Mouse (Mus musculus): Measurements from ENCODE around the gene Clasp1. TPM values are rescaled to one million over a fixed set of nuclear protein-coding genes. Genes with fewer than 3 reads are reported as not detected.

Clasp1 gene
- polyA plus RNA-seq, 1 experiment from 2014 or later, result 44.1 TPM

- H3K9me3 ChIP-seq, result no peaks in the 10 kb centered on the region
- H3K27me3 ChIP-seq, result no peaks in the 10 kb centered on the region
- no peak overlapping the region for H3K27ac ChIP-seq
- no peak overlapping the region for H3K9ac ChIP-seq
- H3K4me1 ChIP-seq, result no peaks in the 10 kb centered on the region
- no peak overlapping the region for H3K4me2 ChIP-seq
- H3K36me3 ChIP-seq, result peaks cover 45% of the 10 kb centered on the region
- ATAC-seq (ENCODE audit: borderline replicate concordance, extremely low read depth, low FRiP score, low TSS enrichment), result no peak
- 68% methylated on average over 7 of the region's 7 CpGs for whole genome bisulfite sequencing
- no peak overlapping the region for H3K4me3 ChIP-seq
Observed at GRCm38 (mm10) chr1:118516256-118516655, 127.4 kb downstream of the Clasp1 start.

- 91% methylated on average over 6 of the region's 6 CpGs for WGBS
- H3K36me3 ChIP-seq, result peaks cover 56% of the 10 kb centered on the region
- no peak overlapping the region for H3K9ac ChIP-seq
- H3K27me3 ChIP-seq, result no peaks in the 10 kb centered on the region
- no peak overlapping the region for H3K4me2 ChIP-seq
- H3K4me1 ChIP-seq, result no peaks in the 10 kb centered on the region
- no peak overlapping the region for H3K27ac ChIP-seq
- no peaks in the 10 kb centered on the region for H3K9me3 ChIP-seq
- no peak for ATAC-seq (ENCODE audit: borderline replicate concordance, extremely low read depth, low FRiP score, low TSS enrichment)
- no peak overlapping the region for H3K4me3 ChIP-seq
Observed at GRCm38 (mm10) chr1:118523161-118523560, 134.3 kb downstream of the Clasp1 start.

- H3K36me3 ChIP-seq, result peaks cover 63% of the 10 kb centered on the region
- H3K9ac ChIP-seq, result no peak overlapping the region
- no peaks in the 10 kb centered on the region for H3K27me3 ChIP-seq
- no peak overlapping the region for H3K27ac ChIP-seq
- H3K4me3 ChIP-seq, result no peak overlapping the region
- H3K4me1 ChIP-seq, result no peaks in the 10 kb centered on the region
- H3K4me2 ChIP-seq, result no peak overlapping the region
- 83% methylated on average over 9 of the region's 9 CpGs for whole genome bisulfite sequencing
- H3K9me3 ChIP-seq, result no peaks in the 10 kb centered on the region
- ATAC-seq (ENCODE audit: borderline replicate concordance, extremely low read depth, low FRiP score, low TSS enrichment), result no peak
Observed at GRCm38 (mm10) chr1:118525336-118525735, 136.5 kb downstream of the Clasp1 start.

- no peak for ATAC-seq (ENCODE audit: borderline replicate concordance, extremely low read depth, low FRiP score, low TSS enrichment)
- Histone ChIP-seq H3K4me1 (no peaks in the 10 kb centered on the region), H3K9ac (no peak overlapping the region), H3K9me3 (no peaks in the 10 kb centered on the region), H3K27me3 (no peaks in the 10 kb centered on the region), H3K36me3 (peaks cover 74% of the 10 kb centered on the region), H3K4me3 (no peak overlapping the region), H3K27ac (no peak overlapping the region), H3K4me2 (no peak overlapping the region)
- WGBS, result 100% methylated on average over 1 of the region's 1 CpGs
Observed at GRCm38 (mm10) chr1:118529213-118529612, 140.4 kb downstream of the Clasp1 start.

- Histone ChIP-seq H3K4me2 (no peak overlapping the region), H3K4me1 (no peaks in the 10 kb centered on the region), H3K36me3 (peaks cover 78% of the 10 kb centered on the region), H3K27me3 (no peaks in the 10 kb centered on the region), H3K9ac (no peak overlapping the region), H3K4me3 (no peak overlapping the region), H3K9me3 (no peaks in the 10 kb centered on the region), H3K27ac (no peak overlapping the region)
- WGBS, result 93% methylated on average over 3 of the region's 3 CpGs
- ATAC-seq (ENCODE audit: borderline replicate concordance, extremely low read depth, low FRiP score, low TSS enrichment), result no peak
Observed at GRCm38 (mm10) chr1:118531259-118531658, 142.4 kb downstream of the Clasp1 start.

GRCm38 (mm10) chr1:118536021-118536420, 147.2 kb downstream of the Clasp1 start:
- H3K27me3 ChIP-seq, result no peaks in the 10 kb centered on the region
- H3K9ac ChIP-seq, result no peak overlapping the region
- ATAC-seq (ENCODE audit: borderline replicate concordance, extremely low read depth, low FRiP score, low TSS enrichment), result no peak
- no peaks in the 10 kb centered on the region for H3K4me1 ChIP-seq
- H3K27ac ChIP-seq, result no peak overlapping the region
- H3K4me2 ChIP-seq, result no peak overlapping the region
- H3K9me3 ChIP-seq, result no peaks in the 10 kb centered on the region
- 86% methylated on average over 15 of the region's 15 CpGs for WGBS
- no peak overlapping the region for H3K4me3 ChIP-seq
- H3K36me3 ChIP-seq, result peaks cover 62% of the 10 kb centered on the region

- no peaks in the 10 kb centered on the region for H3K4me1 ChIP-seq
- 80% methylated on average over 6 of the region's 6 CpGs for WGBS
- no peaks in the 10 kb centered on the region for H3K27me3 ChIP-seq
- H3K4me3 ChIP-seq, result no peak overlapping the region
- no peak overlapping the region for H3K9ac ChIP-seq
- no peaks in the 10 kb centered on the region for H3K9me3 ChIP-seq
- peaks cover 58% of the 10 kb centered on the region for H3K36me3 ChIP-seq
- no peak overlapping the region for H3K27ac ChIP-seq
- no peak overlapping the region for H3K4me2 ChIP-seq
- ATAC-seq (ENCODE audit: borderline replicate concordance, extremely low read depth, low FRiP score, low TSS enrichment), result no peak
Observed at GRCm38 (mm10) chr1:118539046-118539445, 150.2 kb downstream of the Clasp1 start.

GRCm38 (mm10) chr1:118542880-118543279, 154.0 kb downstream of the Clasp1 start:
- no peaks in the 10 kb centered on the region for H3K27me3 ChIP-seq
- H3K27ac ChIP-seq, result no peak overlapping the region
- H3K4me1 ChIP-seq, result no peaks in the 10 kb centered on the region
- 92% methylated on average over 7 of the region's 7 CpGs for WGBS
- H3K4me3 ChIP-seq, result no peak overlapping the region
- H3K9me3 ChIP-seq, result no peaks in the 10 kb centered on the region
- no peak overlapping the region for H3K4me2 ChIP-seq
- no peak overlapping the region for H3K9ac ChIP-seq
- peaks cover 70% of the 10 kb centered on the region for H3K36me3 ChIP-seq
- no peak for ATAC-seq (ENCODE audit: borderline replicate concordance, extremely low read depth, low FRiP score, low TSS enrichment)

- H3K27ac ChIP-seq, result no peak overlapping the region
- 90% methylated on average over 5 of the region's 5 CpGs for WGBS
- no peaks in the 10 kb centered on the region for H3K9me3 ChIP-seq
- H3K9ac ChIP-seq, result no peak overlapping the region
- no peaks in the 10 kb centered on the region for H3K27me3 ChIP-seq
- no peak overlapping the region for H3K4me2 ChIP-seq
- no peak for ATAC-seq (ENCODE audit: borderline replicate concordance, extremely low read depth, low FRiP score, low TSS enrichment)
- H3K4me1 ChIP-seq, result no peaks in the 10 kb centered on the region
- peaks cover 66% of the 10 kb centered on the region for H3K36me3 ChIP-seq
- no peak overlapping the region for H3K4me3 ChIP-seq
Observed at GRCm38 (mm10) chr1:118548769-118549168, 159.9 kb downstream of the Clasp1 start.

- H3K4me2 ChIP-seq, result no peak overlapping the region
- H3K36me3 ChIP-seq, result peaks cover 66% of the 10 kb centered on the region
- no peaks in the 10 kb centered on the region for H3K27me3 ChIP-seq
- H3K4me3 ChIP-seq, result no peak overlapping the region
- H3K27ac ChIP-seq, result no peak overlapping the region
- no peaks in the 10 kb centered on the region for H3K4me1 ChIP-seq
- no peak for ATAC-seq (ENCODE audit: borderline replicate concordance, extremely low read depth, low FRiP score, low TSS enrichment)
- H3K9ac ChIP-seq, result no peak overlapping the region
- H3K9me3 ChIP-seq, result no peaks in the 10 kb centered on the region
- WGBS, result 88% methylated on average over 5 of the region's 5 CpGs
Observed at GRCm38 (mm10) chr1:118551152-118551551, 162.3 kb downstream of the Clasp1 start.

GRCm38 (mm10) chr1:118552071-118552470, 163.2 kb downstream of the Clasp1 start:
- H3K36me3 ChIP-seq, result peaks cover 59% of the 10 kb centered on the region
- no peak for ATAC-seq (ENCODE audit: borderline replicate concordance, extremely low read depth, low FRiP score, low TSS enrichment)
- H3K9me3 ChIP-seq, result no peaks in the 10 kb centered on the region

GRCm38 (mm10) chr1:118553045-118553444, 164.2 kb downstream of the Clasp1 start:
- ATAC-seq (ENCODE audit: borderline replicate concordance, extremely low read depth, low FRiP score, low TSS enrichment), result no peak
- Histone ChIP-seq H3K27ac (no peak overlapping the region), H3K4me3 (no peak overlapping the region), H3K36me3 (peaks cover 53% of the 10 kb centered on the region), H3K9ac (no peak overlapping the region), H3K4me2 (no peak overlapping the region), H3K4me1 (no peaks in the 10 kb centered on the region), H3K27me3 (no peaks in the 10 kb centered on the region), H3K9me3 (no peaks in the 10 kb centered on the region)
- 77% methylated on average over 2 of the region's 2 CpGs for WGBS

More at GRCm38 (mm10) chr1:118552071-118552470, 163.2 kb downstream of the Clasp1 start:
- no peaks in the 10 kb centered on the region for H3K27me3 ChIP-seq
- 81% methylated on average over 4 of the region's 4 CpGs for WGBS
- H3K4me3 ChIP-seq, result no peak overlapping the region
- H3K27ac ChIP-seq, result no peak overlapping the region
- no peak overlapping the region for H3K9ac ChIP-seq
- no peak overlapping the region for H3K4me2 ChIP-seq
- no peaks in the 10 kb centered on the region for H3K4me1 ChIP-seq

- no peak overlapping the region for H3K4me2 ChIP-seq
- WGBS, result 86% methylated on average over 3 of the region's 3 CpGs
- ATAC-seq (ENCODE audit: borderline replicate concordance, extremely low read depth, low FRiP score, low TSS enrichment), result no peak
Observed at GRCm38 (mm10) chr1:118553451-118553850, 164.6 kb downstream of the Clasp1 start.

More at GRCm38 (mm10) chr1:118553451-118553850, 164.6 kb downstream of the Clasp1 start:
- H3K4me3 ChIP-seq, result no peak overlapping the region
- H3K27me3 ChIP-seq, result no peaks in the 10 kb centered on the region
- H3K4me1 ChIP-seq, result no peaks in the 10 kb centered on the region
- H3K27ac ChIP-seq, result no peak overlapping the region
- no peak overlapping the region for H3K9ac ChIP-seq
- H3K9me3 ChIP-seq, result no peaks in the 10 kb centered on the region
- peaks cover 51% of the 10 kb centered on the region for H3K36me3 ChIP-seq

Measured in lung, embryonic 15.5 days (tissue).